Mouse (Mus musculus) small intestine, adult 2 months (tissue): ENCODE data around the gene Cdkl5. TPM values are rescaled to one million over a fixed set of nuclear protein-coding genes. Genes with fewer than 3 reads are reported as not detected.

Source experiments
- H3K27ac ChIP-seq: fragments of 200-500 bp; 2 replicates; pipeline ENCODE4 v1.5.1; 2012; ENCODE audit warnings: low read depth, low read length, control low read depth, inconsistent platforms; ENCODE audit not compliant: insufficient read depth
- H3K27me3 ChIP-seq: fragments of 200-500 bp; 2 replicates; pipeline ENCODE4 v1.6.1; 2012; ENCODE audit warnings: mild to moderate bottlenecking, moderate library complexity, low read length, inconsistent platforms; ENCODE audit not compliant: control insufficient read depth, insufficient read depth
- H3K36me3 ChIP-seq: fragments of 200-500 bp; 2 replicates; pipeline ENCODE4 v1.6.1; 2012; ENCODE audit warnings: mild to moderate bottlenecking, low read length, control low read depth, inconsistent platforms; ENCODE audit not compliant: control insufficient read depth, insufficient read depth
- H3K4me1 ChIP-seq: fragments of 200-500 bp; 2 replicates; pipeline ENCODE4 v1.6.1; 2012; ENCODE audit warnings: low read length, inconsistent platforms, mixed read lengths; ENCODE audit not compliant: control insufficient read depth, insufficient read depth, insufficient read length
- H3K4me3 ChIP-seq: fragments of 200-500 bp; 2 replicates; pipeline ENCODE4 v1.5.1; 2012; ENCODE audit warnings: low read depth, mild to moderate bottlenecking, control low read depth, inconsistent platforms, low read length, moderate library complexity
- CTCF ChIP-seq: fragments of 200-500 bp; IDR thresholded peaks from 2 replicates; pipeline ENCODE4 v1.5.1; 2012; ENCODE audit warnings: low read depth, mild to moderate bottlenecking, control low read depth, inconsistent platforms, low read length, moderate library complexity, mixed read lengths; ENCODE audit not compliant: insufficient replicate concordance, insufficient read length; ENCODE audit errors: extremely low read depth
- POLR2A ChIP-seq: fragments of 200-500 bp; IDR thresholded peaks from 2 replicates; pipeline ENCODE4 v1.6.1; 2012; ENCODE audit warnings: low read depth, mild to moderate bottlenecking, control low read depth, inconsistent platforms, low read length, moderate library complexity
- WGBS: fragments of 180-500 bp; shearing (Covaris S2); methylation state at CpG from one replicate; pipeline ENCODE4 v1.1.7; 2018; 5-methylcytosine and 5-hydroxymethylcytosine counted together
- polyA plus RNA-seq: library from polyadenylated mRNA; depleted of rRNA; stranded (reverse); fragments of >200 nt; gene quantifications from 2 replicates; pipeline ENCODE4 v1.2.3, GENCODE M21; 2012

The Cdkl5 gene
- polyA plus RNA-seq, 1 experiment: 0.20 TPM

DNA sequence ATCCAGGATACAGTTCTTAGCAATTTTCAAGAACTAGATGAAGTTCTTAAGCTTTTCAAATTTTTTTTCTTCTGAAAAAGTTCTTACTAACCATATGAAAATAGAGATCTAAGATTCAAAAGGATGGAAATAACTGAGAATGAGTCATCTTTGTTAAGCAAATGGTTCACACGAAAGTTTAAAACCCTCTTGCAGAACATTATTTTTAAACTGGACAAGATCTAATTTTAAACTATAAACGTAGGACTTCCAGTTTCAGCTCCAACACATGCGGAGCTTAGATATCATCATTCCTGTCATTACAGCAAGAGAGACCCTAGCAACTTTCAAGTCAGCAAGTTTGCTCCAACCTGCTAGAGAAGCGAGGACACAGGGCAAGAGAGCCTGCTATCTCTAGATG is 88.0 kb downstream of the Cdkl5 start:
- Histone ChIP-seq H3K4me3 (no peak overlapping the region), H3K27ac (no peak overlapping the region), H3K4me1 (no peaks in the 10 kb centered on the region), H3K27me3 (no peaks in the 10 kb centered on the region), H3K36me3 (no peaks in the 10 kb centered on the region)
- TF ChIP-seq POLR2A (no peak), CTCF (no peak)
- 83% methylated on average over 4 of the region's 4 CpGs for WGBS

DNA sequence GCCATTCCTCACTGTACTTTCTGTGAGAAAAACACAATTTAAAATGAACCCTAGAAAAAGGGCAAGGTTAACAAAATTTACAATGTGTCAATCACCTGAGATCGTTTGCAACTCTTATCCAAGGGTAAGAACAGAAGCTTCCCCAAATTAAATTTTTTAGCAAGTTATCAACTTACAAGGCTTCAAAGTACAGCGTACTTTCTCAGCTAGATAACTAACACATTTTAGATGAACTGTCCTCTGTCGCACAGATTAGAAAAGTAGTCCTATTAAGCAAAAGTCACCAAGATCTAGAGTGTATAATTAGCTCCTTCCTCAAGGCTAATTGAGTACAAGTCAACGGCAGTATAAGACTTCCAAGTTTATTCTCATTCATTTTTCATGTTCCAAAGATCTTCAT is 88.6 kb downstream of the Cdkl5 start:
- TF ChIP-seq CTCF: no peak
- TF ChIP-seq POLR2A: no peak
- Histone ChIP-seq H3K4me3 (no peak overlapping the region), H3K36me3 (no peaks in the 10 kb centered on the region), H3K27ac (no peak overlapping the region), H3K4me1 (no peaks in the 10 kb centered on the region), H3K27me3 (no peaks in the 10 kb centered on the region)
- 61% methylated on average over 4 of the region's 4 CpGs for WGBS

DNA sequence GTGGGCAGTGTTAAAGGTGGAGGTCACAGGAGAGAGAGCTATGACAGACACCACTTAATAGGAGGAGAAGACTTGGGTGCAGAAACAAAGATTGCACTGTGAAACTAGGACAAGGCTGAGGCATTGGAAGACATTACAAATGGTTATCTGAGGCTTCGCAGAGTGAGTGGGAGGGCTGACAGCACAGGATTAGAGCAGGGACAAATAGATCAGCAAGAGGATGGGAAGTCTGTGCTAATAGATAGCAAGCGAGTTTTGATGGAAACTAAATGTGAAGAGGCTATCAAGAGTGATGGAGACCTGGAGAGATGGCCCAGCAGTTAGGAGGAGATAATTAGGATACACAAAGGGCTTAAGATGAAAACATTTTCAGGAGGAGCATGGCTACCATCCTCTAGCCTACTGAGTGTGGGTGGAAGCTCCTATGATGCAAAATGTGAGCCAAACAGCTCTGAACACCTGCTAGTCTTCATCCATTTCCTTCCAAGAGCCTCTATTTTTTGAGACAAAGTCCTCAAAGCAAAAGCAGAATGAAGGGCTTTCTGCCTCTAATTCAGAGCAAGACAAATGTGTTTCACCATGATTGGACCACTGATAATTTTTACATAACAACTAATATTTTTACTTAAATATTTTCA is 89.3 kb downstream of the Cdkl5 start:
- Histone ChIP-seq H3K4me3 (no peak overlapping the region), H3K4me1 (no peaks in the 10 kb centered on the region), H3K36me3 (no peaks in the 10 kb centered on the region), H3K27me3 (no peaks in the 10 kb centered on the region), H3K27ac (no peak overlapping the region)
- TF ChIP-seq POLR2A: no peak
- TF ChIP-seq CTCF: no peak
- 89% methylated on average over 2 of the region's 2 CpGs for WGBS

DNA sequence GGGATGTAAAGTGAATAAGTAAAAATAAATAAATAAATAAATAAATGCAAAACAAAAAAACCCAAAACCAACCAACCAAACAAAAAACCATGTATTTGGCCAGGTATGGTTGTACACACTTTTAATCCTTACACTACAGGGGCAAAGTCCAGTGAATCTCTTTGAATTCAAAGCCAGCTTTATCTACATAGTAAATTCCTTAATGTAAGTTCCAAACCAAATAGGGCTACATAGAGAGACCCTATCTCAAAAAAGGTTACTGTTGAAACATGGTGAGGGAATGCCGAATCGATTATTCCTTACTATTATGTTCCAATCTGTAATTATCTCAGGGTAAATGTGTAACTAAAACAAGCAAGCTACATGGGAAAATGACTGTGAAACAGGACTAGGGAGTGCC is 93.4 kb downstream of the Cdkl5 start:
- TF ChIP-seq POLR2A (no peak), CTCF (no peak)
- Histone ChIP-seq H3K27ac (no peak overlapping the region), H3K27me3 (no peaks in the 10 kb centered on the region), H3K4me3 (no peak overlapping the region), H3K4me1 (no peaks in the 10 kb centered on the region), H3K36me3 (no peaks in the 10 kb centered on the region)
- 31% methylated on average over 2 of the region's 2 CpGs for WGBS

DNA sequence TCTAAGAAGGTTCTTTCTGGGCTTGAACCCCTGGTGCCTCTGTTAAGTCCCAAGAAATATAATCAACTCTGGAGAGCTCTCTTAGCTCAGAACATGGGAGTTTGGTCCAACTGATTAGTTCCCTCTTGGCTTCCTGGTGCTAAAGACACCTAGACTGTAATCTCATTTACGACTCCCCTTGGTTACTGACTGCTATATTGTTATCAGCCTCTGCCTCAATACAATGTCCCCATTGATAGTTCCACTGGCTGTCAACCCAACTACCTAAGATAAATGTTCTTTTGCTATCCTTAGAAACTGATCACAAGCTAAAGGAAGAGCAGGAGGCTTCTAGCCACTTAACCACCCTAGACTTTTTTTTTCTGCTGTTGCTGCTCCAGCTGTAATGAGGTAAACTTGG is 102.4 kb downstream of the Cdkl5 start:
- H3K27me3 ChIP-seq: no peaks in the 10 kb centered on the region
- no peaks in the 10 kb centered on the region for H3K4me1 ChIP-seq
- no peak overlapping the region for H3K4me3 ChIP-seq
- TF ChIP-seq CTCF: no peak
- TF ChIP-seq POLR2A: no peak
- H3K27ac ChIP-seq: no peak overlapping the region
- 35% methylated on average over 1 of the region's 1 CpGs for WGBS
- no peaks in the 10 kb centered on the region for H3K36me3 ChIP-seq

DNA sequence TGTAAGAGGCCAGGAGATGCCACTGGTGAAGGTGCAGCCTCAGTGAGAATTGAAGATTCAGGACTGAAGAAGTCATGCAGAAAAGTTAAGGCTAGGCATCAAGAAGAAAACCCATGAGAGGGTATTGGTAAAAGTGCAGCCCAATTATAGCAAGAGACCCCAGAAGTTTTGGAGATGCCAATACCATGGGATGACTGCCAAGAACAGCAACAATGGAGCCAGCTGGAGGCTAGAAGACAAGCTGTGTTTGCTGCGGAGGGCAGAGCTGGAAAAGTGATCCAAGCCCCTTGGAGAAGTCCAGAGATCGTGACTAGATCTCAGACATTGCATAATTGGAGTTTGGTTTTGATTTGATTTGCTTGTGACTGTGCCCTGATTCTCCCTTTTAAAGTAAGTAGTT is 108.2 kb downstream of the Cdkl5 start:
- WGBS: 76% methylated on average over 2 of the region's 2 CpGs
- H3K27ac ChIP-seq: no peak overlapping the region
- no peaks in the 10 kb centered on the region for H3K36me3 ChIP-seq
- no peak overlapping the region for H3K4me3 ChIP-seq
- no peak for TF ChIP-seq POLR2A
- TF ChIP-seq CTCF: no peak
- H3K27me3 ChIP-seq: no peaks in the 10 kb centered on the region
- H3K4me1 ChIP-seq: no peaks in the 10 kb centered on the region

DNA sequence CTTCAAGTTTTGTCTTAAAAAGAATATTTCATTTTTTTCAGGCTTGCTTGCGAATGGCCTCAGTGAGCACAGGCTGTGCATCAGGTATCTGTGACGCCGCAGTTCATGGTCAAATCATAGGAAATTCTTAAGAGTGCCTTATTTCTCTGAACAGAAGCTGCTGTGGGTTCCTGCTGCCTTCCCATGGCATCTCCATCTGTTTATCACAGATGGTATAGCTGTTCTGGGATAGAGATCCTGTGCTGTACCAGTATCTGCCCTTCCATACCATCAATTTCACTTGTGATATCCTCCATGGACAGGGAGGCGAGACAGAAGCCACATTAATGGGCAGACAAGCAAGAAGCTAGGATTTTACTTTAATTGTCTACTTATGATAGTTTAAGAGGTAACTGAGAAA is 127.9 kb downstream of the Cdkl5 start:
- Histone ChIP-seq H3K4me1 (no peaks in the 10 kb centered on the region), H3K36me3 (no peaks in the 10 kb centered on the region), H3K4me3 (no peak overlapping the region), H3K27ac (no peak overlapping the region), H3K27me3 (no peaks in the 10 kb centered on the region)
- 96% methylated on average over 4 of the region's 4 CpGs for WGBS
- TF ChIP-seq POLR2A: no peak
- TF ChIP-seq CTCF: no peak

DNA sequence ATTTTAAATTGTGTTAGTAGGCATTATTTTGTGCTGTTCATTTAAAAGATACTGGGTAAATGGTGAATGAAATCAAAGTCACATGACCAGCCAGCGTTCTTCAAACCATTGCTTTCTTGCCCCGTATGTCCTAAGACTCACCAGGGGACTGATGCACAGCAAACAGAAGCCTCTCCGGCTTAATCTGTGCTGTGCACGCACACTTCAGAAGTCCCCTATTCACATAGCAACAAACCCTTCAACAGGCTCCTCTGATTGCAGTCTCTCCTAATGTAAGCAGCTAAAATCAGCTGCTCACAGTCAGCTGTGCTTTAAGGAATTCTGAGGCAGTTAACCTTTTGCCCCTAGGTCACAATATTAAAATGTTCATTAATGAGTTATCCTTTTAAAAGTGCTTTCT is 129.5 kb downstream of the Cdkl5 start:
- H3K4me1 ChIP-seq: no peaks in the 10 kb centered on the region
- WGBS: 90% methylated on average over 4 of the region's 4 CpGs
- H3K36me3 ChIP-seq: no peaks in the 10 kb centered on the region
- no peaks in the 10 kb centered on the region for H3K27me3 ChIP-seq
- H3K4me3 ChIP-seq: no peak overlapping the region
- no peak for TF ChIP-seq POLR2A
- TF ChIP-seq CTCF: no peak
- H3K27ac ChIP-seq: no peak overlapping the region
